Mouse (Mus musculus) urinary bladder, postnatal 25 days (tissue): ENCODE results near the gene Fam186b.

Source experiments
- DNase-seq: peaks from one replicate; pipeline ENCODE4 v3.0.0; 2022; ENCODE audit warnings: low spot score

Gene Fam186b

DNA sequence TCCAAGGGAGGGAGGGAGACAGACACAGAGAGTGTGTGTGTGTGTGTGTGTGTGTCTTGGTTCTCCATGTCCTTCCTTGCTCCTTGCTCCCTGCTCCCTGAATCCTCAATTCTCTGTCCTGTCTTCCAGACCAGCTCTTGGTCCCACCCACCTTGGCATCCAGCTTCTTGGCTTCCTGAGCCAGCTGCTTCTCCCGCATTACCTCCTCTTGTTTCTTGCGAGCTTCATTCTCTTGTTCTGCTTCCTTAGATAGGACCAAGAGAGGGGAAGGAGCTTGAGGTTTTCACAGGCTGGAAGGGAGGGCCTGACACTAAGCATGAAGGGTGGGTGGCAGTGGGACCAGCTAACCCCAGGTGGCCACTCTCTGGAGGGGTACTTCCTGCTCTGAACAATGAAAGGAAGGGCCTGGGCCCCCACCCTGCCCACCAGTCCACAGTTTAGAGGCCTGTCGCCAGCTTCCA is 23.8 kb upstream of the Fam186b start:
- no peak for DNase-seq

DNA sequence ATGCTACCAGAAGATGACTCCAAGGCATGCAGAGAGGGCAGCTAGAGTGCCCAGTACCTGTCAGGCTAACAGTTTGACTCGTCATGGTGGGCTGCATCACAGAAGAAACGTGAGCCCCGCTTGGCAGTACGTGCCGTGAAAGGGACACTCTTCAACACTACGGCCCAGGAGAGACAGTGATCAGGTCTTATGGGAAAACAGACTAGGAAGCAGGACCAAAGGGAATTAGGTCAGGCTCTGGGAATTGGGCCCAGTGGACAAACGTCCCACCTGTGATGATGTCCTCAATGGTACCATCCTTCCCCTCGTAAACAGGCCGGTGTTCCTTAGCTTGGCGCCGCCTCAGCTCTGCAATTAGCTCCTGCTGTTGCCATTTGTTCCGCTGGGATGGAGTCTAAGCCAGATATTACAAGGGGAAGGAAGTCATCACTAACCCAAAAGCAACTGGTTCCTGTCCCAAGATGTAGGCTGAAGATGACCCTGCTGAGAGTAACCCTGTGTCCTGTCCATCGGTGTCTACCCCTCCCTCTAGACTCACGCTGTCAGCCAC is 23.2 kb upstream of the Fam186b start:
- DNase-seq, result no peak

DNA sequence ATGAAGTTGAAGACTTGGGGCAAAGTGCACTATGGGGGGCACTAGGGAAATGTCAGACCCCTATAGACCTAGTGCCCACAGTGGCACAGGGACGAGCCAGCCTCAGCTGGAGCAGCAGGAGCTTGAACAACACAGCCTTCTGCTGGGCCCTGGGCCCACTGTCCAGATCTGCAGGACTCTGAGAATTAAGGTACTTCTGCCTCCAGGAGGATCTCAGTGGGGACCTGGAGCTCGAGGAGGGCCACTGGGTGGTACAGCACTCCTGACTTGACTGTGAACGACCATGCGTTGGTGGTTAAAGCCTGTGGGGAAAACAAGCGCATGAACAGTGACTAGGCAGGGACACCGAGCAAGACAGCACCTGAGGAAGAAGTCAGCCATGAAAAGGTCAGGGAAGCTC is 22.4 kb upstream of the Fam186b start:
- DNase-seq, result no peak

DNA sequence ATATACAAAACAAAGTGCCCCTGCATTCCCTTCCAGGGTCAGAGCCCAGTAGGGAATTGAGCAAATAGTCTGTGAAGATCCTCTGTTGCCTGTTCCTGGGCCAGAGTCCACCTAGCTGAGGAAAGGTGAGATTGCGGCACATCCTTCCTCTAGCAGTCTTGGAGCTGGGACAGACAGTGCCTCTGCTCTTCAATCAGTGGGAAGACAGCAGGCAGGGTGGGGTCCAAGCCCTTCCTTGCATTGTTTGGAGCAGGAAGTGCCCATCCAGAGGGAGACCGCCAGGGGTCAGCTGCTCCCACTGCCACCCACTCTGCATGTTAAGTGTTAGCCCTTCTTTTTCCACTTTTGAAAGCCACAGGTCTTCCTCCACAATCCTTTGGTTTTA is 21.6 kb upstream of the Fam186b start:
- DNase-seq, result no peak

DNA sequence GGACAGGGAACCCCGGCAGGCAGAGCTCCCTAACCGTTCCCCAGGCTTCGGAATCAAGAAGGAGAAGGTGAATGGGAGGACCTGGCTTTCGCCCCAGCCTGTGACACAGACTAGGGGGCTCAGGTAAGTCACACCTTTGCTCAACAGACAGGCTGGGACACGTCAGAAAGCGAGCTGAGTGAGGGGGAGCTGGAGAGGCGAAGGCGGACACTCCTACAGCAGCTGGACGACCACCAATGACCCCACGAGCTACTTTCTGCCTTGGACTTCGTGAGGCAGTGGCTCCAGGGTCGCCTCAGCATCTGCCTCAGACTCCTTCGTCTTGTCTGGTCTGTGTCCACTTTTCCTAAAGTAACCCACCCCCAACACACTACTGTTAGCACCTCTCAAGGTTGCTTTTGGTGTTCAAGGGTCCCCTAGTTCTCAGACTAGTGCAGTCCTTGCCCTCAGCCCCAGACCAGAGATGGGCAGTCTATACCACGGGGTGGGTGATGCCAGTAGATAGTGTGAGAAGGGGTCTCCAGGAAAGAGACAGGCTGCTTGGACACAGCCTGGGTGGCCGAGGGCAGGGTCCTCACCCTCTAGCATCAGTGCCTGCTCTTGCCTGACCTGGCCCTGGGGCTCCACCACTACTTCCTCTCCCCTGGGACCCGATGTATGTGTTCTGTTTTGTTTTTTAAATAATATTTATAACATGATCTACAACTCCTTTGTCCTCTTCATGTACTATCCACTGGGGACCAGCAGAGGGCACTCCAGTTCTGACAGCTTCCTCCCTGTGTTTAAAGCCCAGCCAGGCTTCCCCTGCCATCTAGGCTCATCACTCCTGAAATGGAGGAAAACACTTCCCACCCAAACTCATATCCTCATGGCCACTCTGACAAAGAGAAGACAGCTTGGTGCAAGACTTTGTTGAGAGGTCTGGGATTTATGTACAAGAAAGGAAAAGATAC is 20.9 kb upstream of the Fam186b start:
- peak; percentile 67 for DNase-seq

DNA sequence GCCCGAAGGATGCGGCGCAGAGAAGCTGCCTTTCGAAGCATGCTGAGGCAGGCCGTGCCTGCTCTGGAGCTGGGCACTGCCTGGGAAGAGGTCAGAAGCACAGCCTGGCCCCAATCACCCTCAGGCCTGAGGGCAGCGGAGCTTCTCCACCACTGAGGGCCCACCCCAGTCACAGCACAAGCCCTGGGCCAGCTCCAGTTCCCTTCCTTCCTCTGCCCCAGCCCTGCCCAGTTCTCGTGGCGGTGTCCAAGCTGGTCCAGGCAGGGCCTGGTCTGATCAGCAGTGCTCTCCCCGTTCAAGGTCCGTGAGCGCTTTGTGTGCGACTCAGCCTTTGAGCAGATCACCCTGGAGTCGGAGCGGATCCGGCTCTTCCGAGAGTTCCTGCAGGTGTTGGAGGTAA is 19.2 kb upstream of the Fam186b start:
- DNase-seq, result no peak

DNA sequence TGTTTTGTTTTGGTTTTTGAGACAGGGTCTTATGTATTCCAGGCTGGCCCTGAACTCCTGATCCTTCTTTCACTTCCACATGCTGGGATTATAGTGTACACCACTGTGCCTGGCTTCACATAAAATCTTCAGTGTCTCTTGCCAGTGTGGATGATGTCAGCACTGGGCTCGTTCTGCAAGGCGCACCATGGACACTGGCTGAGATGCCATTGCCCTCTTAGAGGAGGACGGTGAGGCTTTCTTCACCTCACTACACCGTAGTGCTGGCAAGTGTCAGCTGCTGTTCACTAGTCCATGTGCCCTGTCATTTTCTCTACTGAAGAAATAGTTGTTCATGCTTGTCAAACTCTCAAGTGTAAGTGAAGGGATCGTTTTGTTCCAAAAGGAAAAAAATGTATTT is 14.9 kb upstream of the Fam186b start:
- DNase-seq, result no peak

DNA sequence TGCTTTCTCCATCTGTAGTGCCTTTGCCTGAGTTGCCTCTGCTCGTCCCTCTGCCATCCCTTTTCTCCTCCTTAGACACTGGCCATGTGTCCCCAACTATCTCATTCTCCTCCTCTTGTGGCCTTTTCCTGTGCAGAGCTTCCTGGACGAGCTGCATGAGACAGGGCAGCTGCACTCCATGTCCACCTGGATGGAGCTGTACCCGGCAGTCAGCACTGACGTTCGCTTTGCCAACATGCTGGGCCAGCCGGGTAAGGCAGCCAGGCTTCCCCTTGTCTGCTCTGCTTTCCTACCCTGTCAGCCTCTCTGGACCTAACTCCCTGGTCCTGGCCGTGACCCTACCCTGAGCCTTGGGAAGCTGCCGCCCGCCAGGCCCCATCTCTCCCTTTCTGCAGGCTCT is 13.9 kb upstream of the Fam186b start:
- no peak for DNase-seq

DNA sequence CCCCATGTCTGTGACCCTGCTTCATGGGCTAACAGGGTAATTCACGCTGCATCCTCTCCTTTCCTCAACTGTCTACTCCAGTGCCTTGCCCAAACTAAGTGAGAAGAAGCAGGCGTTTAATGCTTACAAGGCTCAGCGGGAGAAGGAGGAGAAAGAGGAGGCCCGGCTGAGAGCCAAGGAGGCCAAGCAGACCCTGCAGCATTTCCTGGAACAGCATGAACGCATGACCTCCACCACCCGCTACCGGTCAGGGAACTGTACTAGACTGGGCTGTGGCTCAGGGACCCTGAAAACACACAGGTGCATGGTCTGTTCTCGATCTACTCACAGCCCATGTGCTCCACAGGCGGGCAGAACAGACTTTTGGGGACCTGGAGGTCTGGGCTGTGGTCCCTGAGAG is 11.8 kb upstream of the Fam186b start:
- DNase-seq, result no peak

DNA sequence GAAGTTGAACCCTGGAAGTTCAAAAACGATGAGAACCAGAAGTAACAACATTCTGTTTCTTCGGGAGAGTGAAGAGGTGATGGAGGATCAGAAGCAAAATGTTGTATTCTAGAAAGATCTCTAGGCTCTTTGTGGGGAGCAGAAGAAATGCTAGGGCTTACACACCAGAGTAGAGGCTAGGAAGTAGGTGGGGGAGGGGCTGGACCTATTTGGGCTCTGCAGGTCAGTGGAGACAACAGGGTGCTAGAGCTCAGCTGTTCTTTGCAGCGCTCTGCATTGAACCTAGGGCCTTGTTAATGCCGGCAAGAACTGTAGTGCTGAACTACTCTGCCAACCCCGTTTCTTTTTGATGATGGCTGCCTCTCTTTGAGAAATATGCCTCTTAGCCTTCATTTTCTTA is 525 bp upstream of the Fam186b start:
- DNase-seq, result no peak

DNA sequence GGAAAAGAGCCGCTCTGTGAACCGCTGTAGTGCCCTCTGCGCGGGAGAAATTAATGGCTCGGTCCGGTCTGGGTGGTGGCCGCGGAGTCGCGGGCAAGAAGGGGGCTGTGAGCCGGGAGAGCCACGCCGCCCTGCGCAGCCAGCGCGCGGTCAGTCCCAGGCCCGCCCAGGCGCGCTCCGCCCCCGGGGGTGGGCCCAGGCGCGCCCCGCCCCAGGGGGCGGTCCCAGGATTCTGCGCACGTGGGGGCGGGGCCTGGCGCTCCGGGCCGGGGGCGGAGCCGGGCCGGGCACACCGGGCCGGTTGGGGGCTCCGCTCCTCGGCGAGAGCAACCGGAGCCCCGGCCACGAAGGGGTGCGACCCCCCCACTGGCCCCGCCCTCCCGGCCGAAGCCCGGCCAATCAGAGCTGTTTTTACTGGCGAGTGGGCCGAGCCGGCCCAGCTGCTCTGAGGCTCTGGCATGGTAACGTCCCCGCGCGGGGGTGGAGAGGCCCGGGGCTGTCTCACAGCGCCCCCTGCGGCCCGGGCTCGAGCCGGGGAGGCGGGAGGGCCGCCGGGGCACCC is 794 bp downstream of the Fam186b start, which contains the start of gene Prpf40b:
Gene Prpf40b (plus strand): TSS at position 275 of the 562 bp plus-strand sequence.
- DNase-seq, result peak; percentile 95

DNA sequence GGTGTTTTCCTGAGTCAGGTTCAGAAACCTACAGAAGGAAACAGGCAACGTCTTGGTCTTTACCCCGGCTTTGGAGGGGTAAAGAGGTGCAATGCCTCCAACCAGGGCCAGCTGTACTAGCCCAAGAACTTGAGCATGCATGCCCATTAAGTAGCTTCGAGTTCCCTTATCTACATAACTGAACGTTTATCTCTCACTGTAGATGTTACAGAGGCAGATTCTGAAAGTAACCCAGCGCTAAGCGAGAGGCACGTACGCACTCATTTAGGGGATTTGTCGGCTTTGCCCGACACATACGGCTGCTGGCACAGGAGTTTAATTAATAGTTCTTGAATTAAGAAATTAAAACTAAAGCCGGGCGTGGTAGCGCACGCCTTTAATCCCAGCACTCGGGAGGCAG is 1.4 kb downstream of the Fam186b start:
- DNase-seq, result no peak

DNA sequence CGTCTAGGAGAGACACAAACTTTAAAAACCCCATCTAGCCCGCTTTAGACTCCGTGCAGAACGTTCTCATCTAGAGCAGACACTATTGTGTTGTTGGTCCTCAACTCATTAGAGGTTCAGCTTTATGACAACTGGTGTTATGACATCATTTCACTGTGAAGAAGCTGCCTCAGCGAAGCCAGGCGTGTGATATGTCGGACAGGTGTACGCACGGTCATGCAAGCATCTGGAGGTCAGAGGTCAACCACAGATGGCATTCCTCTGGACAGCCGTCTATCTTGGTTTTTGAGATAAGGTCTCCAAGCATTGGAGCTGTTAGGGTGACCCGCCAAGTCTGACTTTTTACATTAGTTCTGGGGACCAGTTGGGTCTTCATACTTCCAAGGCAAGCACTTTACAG is 5.1 kb downstream of the Fam186b start:
- DNase-seq, result no peak

DNA sequence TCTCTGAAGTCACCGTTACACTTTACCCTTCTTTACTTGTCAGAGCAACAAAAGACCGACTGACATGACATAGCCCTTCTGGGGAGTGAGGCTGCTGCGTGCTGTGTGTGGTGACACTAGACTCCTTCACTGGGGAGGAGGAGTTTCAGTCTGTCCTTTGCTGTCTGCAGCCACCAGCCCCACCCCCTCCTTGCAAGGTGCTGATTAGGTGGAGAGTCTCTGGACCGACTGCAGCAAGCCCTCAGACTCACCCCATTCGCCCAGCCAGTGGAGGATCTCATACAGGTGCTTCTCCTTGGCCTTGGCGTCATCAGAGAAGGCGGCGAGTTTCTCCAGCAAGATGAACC is 10.5 kb downstream of the Fam186b start:
- no peak for DNase-seq

DNA sequence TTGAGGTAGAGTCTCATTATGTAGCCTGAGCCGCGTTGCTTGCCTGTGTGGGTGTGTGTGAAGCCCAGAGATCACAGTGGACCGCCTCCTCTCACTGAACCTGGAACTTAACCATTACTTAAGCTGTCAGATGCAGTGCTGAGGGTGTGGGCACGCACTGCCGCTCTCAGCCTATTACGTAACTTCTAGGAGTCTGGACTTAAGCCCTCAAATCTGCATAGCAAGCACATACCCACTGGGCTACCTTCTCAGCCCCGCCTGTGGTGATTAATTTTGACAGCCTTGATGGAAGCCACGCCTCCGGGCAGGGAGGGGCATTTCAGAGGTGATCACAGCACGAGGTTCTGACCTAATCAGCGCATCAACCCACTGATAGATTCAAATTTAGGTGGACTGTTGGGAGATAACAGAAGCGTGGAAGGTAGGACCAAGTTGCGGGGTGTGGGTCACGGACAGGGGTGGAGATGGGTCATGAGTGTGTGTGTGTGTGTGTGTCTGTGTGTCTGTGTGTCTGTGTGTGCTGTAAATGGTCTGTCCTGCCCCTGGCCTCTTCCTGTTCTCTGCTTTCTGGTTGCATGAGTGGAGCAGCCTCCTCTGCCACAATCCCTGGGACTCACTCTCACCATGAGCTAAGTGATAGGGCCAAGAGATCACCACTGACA is 11.0 kb downstream of the Fam186b start:
- no peak for DNase-seq

DNA sequence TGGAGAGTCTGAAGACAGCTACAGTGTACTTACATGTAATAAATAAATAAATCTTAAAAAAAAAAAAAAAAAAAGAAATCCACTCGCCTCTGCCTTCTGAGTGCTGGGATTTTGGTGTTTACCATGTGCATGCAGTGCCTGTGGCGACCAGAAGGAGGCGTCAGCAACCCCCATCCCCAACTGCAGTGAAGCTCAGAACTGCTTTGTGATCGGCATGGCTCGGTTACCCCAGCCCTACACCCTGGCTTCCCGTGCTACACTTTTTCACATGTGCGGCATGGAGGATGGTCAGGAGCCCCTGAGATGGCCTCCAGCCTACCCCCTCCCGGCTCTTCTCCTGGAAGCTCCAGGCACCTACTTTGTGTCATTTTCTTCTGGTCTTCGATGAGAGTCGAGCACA is 12.2 kb downstream of the Fam186b start:
- no peak for DNase-seq

DNA sequence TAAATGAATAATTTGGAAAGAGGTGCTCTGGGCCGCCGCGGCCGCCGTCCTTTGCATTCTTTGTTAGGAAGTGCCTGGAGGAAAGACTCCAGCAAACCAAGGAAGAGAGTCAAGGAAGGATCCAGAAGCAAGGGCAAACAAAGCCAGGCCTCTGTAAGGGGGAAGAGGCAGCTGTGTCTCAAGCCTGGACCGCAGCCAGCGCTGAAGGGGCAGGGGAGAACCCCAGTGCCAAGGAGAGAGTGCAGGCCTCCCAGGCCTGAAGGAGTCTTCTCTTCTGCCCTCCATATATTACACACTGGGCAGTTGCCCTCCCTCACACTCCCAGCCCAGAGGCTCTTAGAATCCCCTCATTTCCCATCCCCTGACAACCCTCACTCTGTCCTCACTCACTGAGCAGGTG is 17.4 kb downstream of the Fam186b start:
- DNase-seq, result no peak

DNA sequence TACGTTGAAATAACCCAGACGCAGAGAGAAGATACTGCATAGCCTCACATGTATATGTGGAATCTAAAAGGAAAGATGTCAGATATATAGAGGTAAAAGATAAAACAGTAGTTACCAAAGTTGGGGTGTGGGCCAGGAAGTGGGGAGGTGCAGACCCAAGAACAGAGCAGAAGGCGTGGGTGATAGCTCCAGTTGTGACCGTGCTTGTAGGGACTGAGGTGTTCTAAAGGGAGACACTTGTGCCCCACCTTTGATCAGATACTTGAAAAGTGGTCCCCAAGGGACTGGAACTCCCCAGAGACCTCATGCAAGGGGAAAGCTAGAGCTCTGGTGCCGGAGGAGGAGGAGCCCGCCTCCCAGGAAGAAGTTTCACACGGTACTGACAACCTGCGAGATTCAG is 19.6 kb downstream of the Fam186b start:
- DNase-seq, result no peak

DNA sequence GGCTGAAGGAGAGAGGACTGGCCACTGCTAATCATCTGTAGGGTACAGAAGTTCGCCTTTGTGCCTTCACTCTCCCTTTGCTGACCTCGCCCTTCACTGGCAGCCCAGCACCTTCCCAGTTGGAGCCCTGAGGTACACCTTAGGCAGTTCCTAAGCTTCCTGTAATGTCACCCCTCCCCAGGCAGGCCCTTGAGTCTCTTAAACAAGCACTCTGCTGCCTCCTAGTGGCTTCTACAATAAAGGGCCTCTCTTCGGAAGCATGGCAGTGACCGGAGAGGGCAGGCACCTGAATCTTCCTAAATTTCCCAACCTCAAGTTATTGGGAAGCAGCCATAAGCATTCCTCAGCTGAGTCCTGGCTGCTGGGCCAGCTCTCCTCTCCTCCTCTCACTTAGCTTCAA is 30.0 kb downstream of the Fam186b start:
- peak; percentile 64 for DNase-seq

DNA sequence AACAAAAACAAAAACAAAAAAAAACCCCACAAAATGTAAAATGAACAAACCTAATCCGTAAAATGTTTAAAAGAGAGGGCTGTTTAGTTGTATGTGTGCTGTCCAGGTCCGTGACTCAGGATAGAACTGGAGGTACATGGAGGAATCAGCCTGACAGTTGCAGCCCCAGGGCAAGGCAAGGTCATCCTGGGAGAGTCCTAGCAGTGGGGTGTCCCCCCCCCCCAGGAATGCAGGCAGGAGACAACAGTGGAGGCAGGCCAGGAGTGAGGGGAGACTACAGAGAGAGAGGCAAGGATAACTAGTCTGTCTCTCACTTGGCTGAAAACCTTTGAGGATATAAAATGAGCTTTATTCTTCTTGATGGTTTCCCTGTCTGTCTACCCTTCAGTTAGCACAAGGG is 31.3 kb downstream of the Fam186b start:
- DNase-seq, result no peak

DNA sequence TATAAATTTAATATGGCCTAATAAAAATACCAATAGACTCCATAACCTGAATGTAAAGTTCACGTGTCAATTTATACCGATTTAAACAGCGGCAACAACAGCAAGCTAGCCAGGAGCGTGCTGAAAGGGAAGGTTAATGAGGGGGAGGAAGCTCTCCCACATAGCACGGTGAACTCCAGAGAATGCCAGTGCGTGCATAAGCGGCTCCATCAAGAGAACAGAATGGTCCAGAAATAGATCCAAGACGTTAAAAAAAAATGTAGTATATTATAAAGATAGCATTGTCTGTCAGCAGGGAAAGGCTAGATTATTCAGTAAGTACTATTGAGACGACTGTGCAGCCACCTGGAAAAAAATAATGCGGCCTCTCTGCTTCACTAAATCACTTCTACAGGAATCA is 33.0 kb downstream of the Fam186b start:
- DNase-seq, result no peak

DNA sequence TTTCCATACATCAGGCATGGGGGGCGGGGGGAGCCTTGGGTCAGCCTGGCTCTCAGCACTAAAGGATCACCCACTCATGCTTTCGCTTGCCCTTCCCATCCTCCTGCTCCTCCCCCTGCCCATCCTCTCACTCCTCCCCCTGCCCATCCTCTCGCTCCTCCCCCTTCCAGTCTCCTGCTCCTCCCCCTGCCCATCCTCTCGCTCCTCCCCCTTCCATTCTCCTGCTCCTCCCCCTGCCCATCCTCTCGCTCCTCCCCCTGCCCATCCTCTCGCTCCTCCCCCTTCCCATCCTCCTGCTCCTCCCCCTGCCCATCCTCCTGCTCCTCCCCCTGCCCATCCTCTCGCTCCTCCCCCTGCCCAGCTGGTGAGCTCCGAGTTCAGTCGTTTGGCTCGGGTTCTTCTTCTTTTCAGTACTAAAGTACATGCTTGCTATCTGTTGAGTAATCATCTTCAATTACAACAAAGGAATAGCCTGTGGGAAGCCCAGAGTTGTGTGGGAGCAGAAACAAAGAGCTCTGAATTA is 35.9 kb downstream of the Fam186b start:
- DNase-seq, result peak; percentile 66
